ENCODE assay signal across 8 mouse cellular contexts in the genomic region with DNA sequence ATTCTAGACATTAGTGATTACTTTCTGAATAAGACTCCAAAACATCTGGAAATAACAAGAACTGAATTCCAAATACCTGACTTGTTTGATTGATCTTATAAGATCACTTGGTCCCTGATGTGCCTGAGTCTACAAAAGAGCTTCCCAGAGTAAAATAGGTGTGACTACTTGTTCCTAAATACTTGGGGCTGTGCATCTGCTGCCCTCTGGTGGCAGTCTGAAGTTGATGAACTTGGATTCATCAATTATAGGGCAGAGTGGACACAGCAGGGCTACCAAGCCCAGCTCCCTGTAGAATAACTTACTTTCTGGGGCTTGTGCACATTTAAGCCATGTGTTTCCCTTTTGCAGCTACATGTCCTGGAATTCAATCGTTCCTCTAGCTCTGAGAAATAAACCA. TPM values are rescaled to one million over a fixed set of nuclear protein-coding genes. Genes with fewer than 3 reads are reported as not detected.
DNase-seq lines count a peak whose midpoint lies in the region; ATAC-seq and TF ChIP-seq lines count a peak whose summit lies in the region.

No protein-coding gene starts in this region.

- ATAC-seq in kidney, postnatal 0 days (replicated peaks; ENCODE audit: low FRiP score, low read depth), result peak; percentile 57
- ATAC-seq in liver, embryonic 11.5 days (replicated peaks; ENCODE audit: low FRiP score), result peak; percentile 47

- H3K27me3 ChIP-seq in kidney, postnatal 0 days (ENCODE audit: insufficient read depth, low read length), result no peaks in the 10 kb centered on the region
- H3K27me3 ChIP-seq in liver, embryonic 11.5 days (replicated peaks; ENCODE audit: control insufficient read depth, insufficient read depth, low read length), result no peaks in the 10 kb centered on the region

- DNase-seq in CD4-positive helper T cell, adult 2 months (ENCODE audit: low read depth, low spot score), result peak; percentile 75
- peak; percentile 65 to 72 for DNase-seq in adrenal gland, adult 18-20 months (ENCODE audit: low spot score in 2 of 2)
- peak; percentile 82 for DNase-seq in embryo, embryonic 10.5 days (ENCODE audit: low spot score)
- DNase-seq in gastrocnemius, postnatal 4 days (ENCODE audit: low spot score in 2 of 2), result peak; percentile 23 to 67
- peak; percentile 93 for DNase-seq in kidney, postnatal 0 days (ENCODE audit: low spot score)
- DNase-seq in liver, embryonic 11.5 days (ENCODE audit: low spot score), result peak; percentile 54
- DNase-seq in ovary, adult 18-20 months (ENCODE audit: low spot score), result peak; percentile 45
- DNase-seq in thymus, postnatal 0 days (ENCODE audit: low spot score), result peak; percentile 63

- WGBS in kidney, postnatal 0 days, result 29% methylated on average over 1 of the region's 1 CpGs
- 18% methylated on average over 1 of the region's 1 CpGs for WGBS in liver, embryonic 11.5 days

- 0 out of 2 replicates have a peak, but pooled peaks cover 4% of the 10 kb centered on the region for H3K36me3 ChIP-seq in kidney, postnatal 0 days (ENCODE audit: insufficient read depth, low read length)
- no peaks in the 10 kb centered on the region for H3K36me3 ChIP-seq in liver, embryonic 11.5 days (ENCODE audit: control insufficient read depth, insufficient read depth, low read length)

- H3K9ac ChIP-seq in kidney, postnatal 0 days (ENCODE audit: low read depth, low read length), result no peak overlapping the region
- no peak overlapping the region for H3K9ac ChIP-seq in liver, embryonic 11.5 days (ENCODE audit: low read depth, low read length)

- peak; percentile 96 for TF ChIP-seq CTCF in kidney, postnatal 0 days (IDR thresholded peaks at IDR 0.05; ENCODE audit: low read depth)

- no peak overlapping the region for H3K27ac ChIP-seq in kidney, postnatal 0 days
- no peak overlapping the region for H3K27ac ChIP-seq in liver, embryonic 11.5 days (ENCODE audit: low read depth, low read length)

- no peaks in the 10 kb centered on the region for H3K9me3 ChIP-seq in kidney, postnatal 0 days (replicated peaks; ENCODE audit: low read length)
- no peaks in the 10 kb centered on the region for H3K9me3 ChIP-seq in liver, embryonic 11.5 days (ENCODE audit: control insufficient read depth, low read length)

- H3K4me2 ChIP-seq in kidney, postnatal 0 days (ENCODE audit: low read length), result no peak overlapping the region
- no peak overlapping the region for H3K4me2 ChIP-seq in liver, embryonic 11.5 days

- H3K4me3 ChIP-seq in kidney, postnatal 0 days (replicated peaks; ENCODE audit: low read depth, low read length), result no peak overlapping the region
- no peak overlapping the region for H3K4me3 ChIP-seq in liver, embryonic 11.5 days (ENCODE audit: low read depth, low read length)

- H3K4me1 ChIP-seq in kidney, postnatal 0 days (replicated peaks; ENCODE audit: insufficient read depth, low read length), result no peaks in the 10 kb centered on the region
- no peaks in the 10 kb centered on the region for H3K4me1 ChIP-seq in liver, embryonic 11.5 days (replicated peaks; ENCODE audit: control insufficient read depth, insufficient read depth, low read length)

RNA-seq across cellular contexts. Expression of a gene that starts 7.0 kb away (rescaled TPM):
- 10 to 100 TPM; 23.6 to 31.1 TPM for total RNA-seq in adrenal gland, adult 18-20 months (2021)
- total RNA-seq in gastrocnemius, postnatal 4 days (2021), result 10 to 100 TPM; 15.0 to 17.2 TPM
- 16.3 and 17.2 TPM in 2 replicates for polyA plus RNA-seq in kidney, postnatal 0 days (2015; fragmentation: Nextera tagmentation; extraction: Ambion mirVana)
- polyA plus RNA-seq in liver, embryonic 11.5 days (2014; fragmentation: Nextera tagmentation; extraction: Ambion mirVana), result 18.6 and 23.4 TPM in 2 replicates
- 12.9 and 13.5 TPM in 2 replicates for polyA plus RNA-seq in thymus, postnatal 0 days (2015; fragmentation: Nextera tagmentation; extraction: Ambion mirVana)

RNA-seq across cellular contexts. Expression of a gene that starts 7.4 kb away (rescaled TPM):
- total RNA-seq in adrenal gland, adult 18-20 months (2021), result 100 to 1,000 TPM; 279 to 624 TPM
- 10 to 100 TPM; 77.8 to 80.1 TPM for total RNA-seq in gastrocnemius, postnatal 4 days (2021)
- 78.2 and 85.1 TPM in 2 replicates for polyA plus RNA-seq in kidney, postnatal 0 days (2015; fragmentation: Nextera tagmentation; extraction: Ambion mirVana)
- polyA plus RNA-seq in liver, embryonic 11.5 days (2014; fragmentation: Nextera tagmentation; extraction: Ambion mirVana), result 23.6 and 24.1 TPM in 2 replicates
- 73.8 and 89.4 TPM in 2 replicates for polyA plus RNA-seq in thymus, postnatal 0 days (2015; fragmentation: Nextera tagmentation; extraction: Ambion mirVana)

RNA-seq across cellular contexts. Expression of a gene that starts 30.7 kb away (rescaled TPM):
- total RNA-seq in adrenal gland, adult 18-20 months (2021), result 10 to 100 TPM; 28.6 to 51.8 TPM
- 10 to 100 TPM; 13.7 to 16.0 TPM for total RNA-seq in gastrocnemius, postnatal 4 days (2021)
- 22.5 and 24.1 TPM in 2 replicates for polyA plus RNA-seq in kidney, postnatal 0 days (2015; fragmentation: Nextera tagmentation; extraction: Ambion mirVana)
- polyA plus RNA-seq in liver, embryonic 11.5 days (2014; fragmentation: Nextera tagmentation; extraction: Ambion mirVana), result 35.7 and 36.5 TPM in 2 replicates
- 10.9 and 13.0 TPM in 2 replicates for polyA plus RNA-seq in thymus, postnatal 0 days (2015; fragmentation: Nextera tagmentation; extraction: Ambion mirVana)

RNA-seq across cellular contexts. Expression of a gene that starts 42.2 kb away (rescaled TPM):
- total RNA-seq in adrenal gland, adult 18-20 months (2021), result 10 to 100 TPM; 81.0 to 98.3 TPM
- 10 to 100 TPM; 23.2 to 34.9 TPM for total RNA-seq in gastrocnemius, postnatal 4 days (2021)
- polyA plus RNA-seq in kidney, postnatal 0 days (2015; fragmentation: Nextera tagmentation; extraction: Ambion mirVana), result 168 and 174 TPM in 2 replicates
- polyA plus RNA-seq in liver, embryonic 11.5 days (2014; fragmentation: Nextera tagmentation; extraction: Ambion mirVana), result 32.8 and 35.3 TPM in 2 replicates
- polyA plus RNA-seq in thymus, postnatal 0 days (2015; fragmentation: Nextera tagmentation; extraction: Ambion mirVana), result 64.5 and 68.7 TPM in 2 replicates
